In genomic region chr7:127478635-127479317, GRCm38 (mm10) we compare ENCODE assay signal across 8 mouse cellular contexts. TPM values are rescaled to one million over a fixed set of nuclear protein-coding genes. Genes with fewer than 3 reads are reported as not detected.
DNase-seq lines count a peak whose midpoint lies in the region; ATAC-seq lines count a peak whose summit lies in the region.

TSS of gene Fbrs (plus strand) at chr7:127479199.

- peak within 1 kb of the TSS; percentile 89 for H3K9ac ChIP-seq in hindbrain, embryonic 15.5 days

- peak within 1 kb of the TSS; percentile 98 for H3K27ac ChIP-seq in hindbrain, embryonic 15.5 days (replicated peaks)

- no peaks in the 10 kb centered on the region for H3K9me3 ChIP-seq in hindbrain, embryonic 15.5 days

- no peaks in the 10 kb centered on the region for H3K27me3 ChIP-seq in hindbrain, embryonic 15.5 days

- ATAC-seq in activated CD4-positive, CD25-positive, alpha-beta regulatory T cell, adult 4 months, result peak; percentile 27
- peak; percentile 51 for ATAC-seq in common myeloid progenitor, adult 5-6 weeks (replicated peaks; ENCODE audit: low read depth, poor library complexity, severe bottlenecking)
- ATAC-seq in hindbrain, embryonic 15.5 days (ENCODE audit: low FRiP score, low read depth), result peak; percentile 84

- DNase-seq in gastrocnemius, adult 18-20 months (ENCODE audit: low spot score), result peak; percentile 98
- DNase-seq in layer of hippocampus, postnatal 36 days, result peak; percentile 92 to 95
- peak; percentile 98 for DNase-seq in lung, postnatal 25 days (ENCODE audit: low spot score)
- DNase-seq in retina, postnatal 7 days (ENCODE audit: low read depth, low spot score), result peak; percentile 96
- DNase-seq in urinary bladder, postnatal 4 days (ENCODE audit: low spot score in 2 of 2), result peak; percentile 96

- H3K4me1 ChIP-seq in hindbrain, embryonic 15.5 days (replicated peaks), result peaks cover 39% of the 10 kb centered on the region

- peak within 1 kb of the TSS; percentile 93 for H3K4me2 ChIP-seq in hindbrain, embryonic 15.5 days

- peaks cover 47% of the 10 kb centered on the region for H3K36me3 ChIP-seq in hindbrain, embryonic 15.5 days

- peak within 1 kb of the TSS; percentile 79 for H3K4me3 ChIP-seq in hindbrain, embryonic 15.5 days

- WGBS in hindbrain, embryonic 15.5 days, result under 1% methylated on average over 62 of the region's 62 CpGs

RNA-seq across cellular contexts. Expression of gene Fbrs, which starts in this region (rescaled TPM):
- polyA plus RNA-seq in activated CD4-positive, CD25-positive, alpha-beta regulatory T cell, adult 4 months (2017; shearing (Covaris generic)), result 10 to 100 TPM; 17.9 to 25.0 TPM
- total RNA-seq in common myeloid progenitor, adult 5-6 weeks (2017), result 15.1 and 30.3 TPM in 2 replicates
- 10 to 100 TPM; 25.2 to 26.6 TPM for total RNA-seq in gastrocnemius, adult 18-20 months (2021)
- 13.9 and 15.4 TPM in 2 replicates for polyA plus RNA-seq in hindbrain, embryonic 15.5 days (2015; fragmentation: Nextera tagmentation; extraction: Ambion mirVana)
- 10 to 100 TPM; 61.5 to 65.4 TPM for total RNA-seq in layer of hippocampus, postnatal 36 days (2021)

Comparison
In these comparisons a context has a peak if more than half of its experiments do, and no peak if none do; other contexts are left out.
1. Peak in every context shown above with its lines: DNase-seq, ATAC-seq, H3K4me3 ChIP-seq and H3K27ac ChIP-seq.
2. ATAC-seq: peak in every context shown above with its lines; median percentile 84 in hindbrain, embryonic 15.5 days; 51 in common myeloid progenitor, adult 5-6 weeks; 27 in activated CD4-positive, CD25-positive, alpha-beta regulatory T cell, adult 4 months.